Mouse (Mus musculus) urinary bladder, postnatal 25 days (tissue): ENCODE results near the gene Dlgap3.
A peak's percentile ranks its signal among the peaks of the same experiment; 100 is the strongest.

Experiments
- DNase-seq: peaks from one replicate; pipeline ENCODE4 v3.0.0; 2022; ENCODE audit warnings: low spot score

Gene Dlgap3

DNA sequence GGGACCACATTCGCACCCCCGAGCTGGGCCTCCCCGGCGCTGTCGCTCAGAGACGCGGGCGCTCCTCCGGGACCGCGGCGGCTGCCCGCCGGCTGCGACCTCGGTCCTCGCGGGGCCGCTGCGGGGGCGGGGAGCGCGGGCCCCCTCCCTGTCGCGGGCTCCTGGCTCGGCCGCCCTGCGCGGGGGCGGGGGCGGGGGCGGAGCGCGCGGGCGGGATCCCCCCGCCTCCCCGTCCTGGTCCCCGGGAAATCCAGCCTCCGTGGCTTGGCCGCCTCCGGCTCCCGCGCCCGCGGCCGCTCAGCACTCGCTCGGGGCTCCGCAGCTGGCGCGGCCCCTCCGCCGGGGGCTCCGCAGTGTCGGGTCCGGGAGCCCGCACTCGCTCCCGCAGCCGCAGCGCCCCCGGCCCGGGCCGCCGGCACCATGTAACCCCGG is at the start of gene Dlgap3:
Dlgap3 (plus strand) TSS at position 291 of the 432 bp plus-strand sequence.
- peak; percentile 4 for DNase-seq

DNA sequence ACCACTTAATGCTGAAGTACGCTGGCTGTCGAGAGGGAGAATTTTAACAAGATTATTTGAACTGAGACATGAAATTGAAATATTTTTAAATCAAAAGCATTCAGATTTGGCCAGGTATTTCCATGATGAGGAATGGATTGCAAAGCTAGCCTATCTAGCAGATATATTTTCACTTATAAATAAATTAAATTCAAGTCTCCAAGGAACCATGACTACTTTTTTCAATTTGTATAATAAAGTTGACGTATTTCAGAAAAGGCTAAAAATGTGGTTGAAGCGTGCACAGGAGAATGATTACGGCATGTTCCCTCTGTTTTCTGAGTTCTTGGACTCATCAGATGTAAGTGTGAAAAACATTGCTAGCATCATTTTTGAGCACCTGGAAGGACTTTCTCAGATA is 45.6 kb upstream of the Dlgap3 start, which contains the start of gene Tmem35b:
Tmem35b (plus strand) TSS at position 301 of the 400 bp plus-strand sequence.
- no peak for DNase-seq

DNA sequence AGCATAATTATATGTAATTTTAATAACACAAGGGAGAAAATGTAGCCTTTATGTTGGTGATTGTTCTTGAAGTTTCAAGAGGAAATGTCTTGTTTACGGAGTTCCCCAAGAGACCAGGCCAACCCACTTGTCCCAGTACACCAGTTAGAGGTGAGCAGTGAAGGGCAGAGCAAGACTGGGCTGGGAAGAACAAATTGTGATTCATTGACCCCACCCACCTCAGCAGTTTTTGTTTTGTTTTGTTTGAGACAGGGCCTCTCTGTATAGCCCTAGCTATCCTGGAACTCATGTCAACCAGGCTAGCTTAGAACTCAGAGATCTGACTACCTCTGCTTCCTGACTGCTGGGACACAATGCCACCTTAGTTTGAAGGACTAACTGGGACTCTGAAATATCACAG is 44.7 kb upstream of the Dlgap3 start:
- no peak for DNase-seq

DNA sequence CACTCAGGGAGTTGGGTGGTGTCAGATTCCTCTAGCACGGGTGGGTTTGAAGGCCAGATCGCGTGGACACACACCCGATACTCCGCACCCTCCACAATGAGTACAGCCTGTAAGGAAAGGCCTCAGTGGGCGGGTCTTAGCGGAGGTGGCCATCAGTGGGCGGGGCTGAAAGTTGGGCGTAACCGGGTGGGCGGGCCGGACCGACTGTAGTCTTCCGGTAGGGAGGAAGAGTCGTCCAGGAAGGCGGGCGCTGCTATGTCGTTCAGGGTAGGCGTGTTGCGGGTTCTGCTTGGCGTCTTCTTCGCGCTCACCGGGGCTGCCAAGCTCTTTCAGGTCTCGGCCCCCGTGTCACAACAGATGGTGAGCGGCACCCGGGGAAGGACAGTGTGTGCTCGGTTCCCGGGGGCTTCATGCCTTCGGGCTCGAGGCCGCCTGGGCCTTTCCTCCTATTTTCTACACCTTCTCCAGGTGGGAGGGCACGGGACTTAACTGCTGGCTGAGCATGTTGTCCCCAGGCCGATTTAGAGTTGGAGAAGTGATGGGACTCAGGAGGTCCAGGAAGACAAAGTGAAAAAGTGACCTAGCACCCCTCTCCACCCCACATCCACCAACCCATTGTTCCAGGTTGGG is 43.1 kb upstream of the Dlgap3 start:
- peak; percentile 86 for DNase-seq

DNA sequence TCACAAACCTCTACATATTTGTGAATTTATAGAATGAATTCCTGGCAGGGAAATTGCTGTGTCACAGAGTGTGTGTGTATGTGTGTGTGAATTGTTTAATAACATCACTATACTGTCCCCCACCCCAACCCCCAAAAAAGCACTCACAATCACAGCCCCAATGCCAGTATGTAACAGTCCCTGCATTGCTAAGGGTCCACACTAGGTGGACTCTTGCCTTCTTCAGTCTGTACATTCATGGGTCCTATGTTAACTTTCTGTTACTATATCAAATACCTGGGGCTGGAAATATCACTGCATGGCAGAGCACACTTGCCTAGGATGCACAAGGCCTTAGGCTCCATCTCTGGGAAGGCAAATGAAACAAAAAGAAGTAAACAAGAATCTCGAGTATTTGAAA is 34.3 kb upstream of the Dlgap3 start:
- DNase-seq, result no peak

DNA sequence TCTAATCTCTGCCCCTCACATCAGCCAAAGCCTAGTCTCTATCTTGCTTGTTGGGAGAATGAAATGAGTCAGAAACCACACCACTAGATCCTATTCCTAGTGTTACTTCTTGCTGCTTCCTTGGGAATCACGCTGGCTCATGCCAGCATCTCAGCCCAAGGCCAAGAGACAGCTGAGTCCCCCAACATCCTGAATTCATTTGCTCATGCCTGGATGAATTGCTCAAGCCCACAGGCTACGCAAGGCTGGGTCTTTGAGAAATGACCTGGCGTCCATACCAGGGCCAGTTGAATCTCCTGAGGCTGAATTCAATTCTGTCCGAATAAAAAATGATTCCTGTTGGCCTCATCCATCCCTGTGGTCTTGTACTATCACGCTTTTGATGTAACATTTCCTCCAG is 31.4 kb upstream of the Dlgap3 start:
- DNase-seq, result no peak

DNA sequence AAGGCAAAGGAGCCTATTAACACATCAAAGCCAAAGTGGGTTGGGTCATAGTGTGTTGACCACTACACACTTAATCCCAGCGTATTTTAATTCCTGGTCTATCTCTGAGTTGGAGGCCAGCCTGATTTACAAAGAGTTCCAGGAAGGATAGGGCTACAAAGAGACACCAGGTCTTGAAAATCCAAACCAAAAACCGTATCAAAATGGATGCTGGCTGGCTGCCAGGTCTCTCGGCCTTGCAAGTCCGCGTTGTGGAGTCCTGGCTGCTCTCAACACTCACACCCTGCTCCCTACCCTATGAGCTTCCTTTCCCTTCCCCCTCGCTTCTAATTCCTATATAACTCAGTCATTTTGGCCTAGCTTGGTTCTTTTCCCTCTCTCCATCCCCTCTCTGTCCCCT is 30.5 kb upstream of the Dlgap3 start:
- DNase-seq, result no peak

DNA sequence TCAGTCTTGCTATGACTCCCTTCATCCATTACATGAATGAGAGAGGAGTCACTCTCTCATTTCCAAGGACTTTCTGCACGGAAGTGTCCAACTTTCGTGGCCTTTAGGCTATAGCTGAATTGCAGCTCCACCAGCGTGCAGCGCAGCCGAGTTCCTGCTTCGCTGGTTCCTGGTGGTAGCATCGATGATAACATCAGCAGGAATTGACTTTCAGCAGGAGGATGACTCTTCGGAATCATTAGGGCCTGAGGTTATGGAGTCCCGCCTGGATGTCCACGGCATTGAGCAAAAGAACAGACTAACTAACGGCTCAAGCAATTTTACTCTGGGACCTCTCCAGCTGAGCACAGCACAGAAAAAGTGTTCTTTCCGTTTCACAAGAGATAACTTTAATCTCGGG is 19.0 kb upstream of the Dlgap3 start:
- no peak for DNase-seq

DNA sequence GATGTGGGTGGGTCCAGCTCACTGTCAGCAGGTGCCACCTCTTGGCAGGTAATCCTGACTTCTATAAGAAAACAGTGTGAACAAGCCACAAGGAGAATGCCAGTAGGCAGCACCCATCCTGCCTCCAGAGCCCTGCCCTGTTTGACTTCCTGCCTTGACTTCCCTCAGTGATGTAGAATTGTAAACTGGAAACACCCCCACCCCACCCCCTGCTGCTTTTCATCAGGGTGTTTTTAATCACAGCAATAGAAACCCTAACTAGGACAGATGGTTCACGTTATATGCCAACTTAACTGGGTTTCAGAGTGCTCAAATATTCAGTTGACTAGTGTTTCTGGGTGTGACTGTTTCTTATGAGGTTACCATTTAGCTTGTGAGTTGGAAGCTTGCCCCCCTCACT is 15.7 kb upstream of the Dlgap3 start:
- DNase-seq, result no peak

DNA sequence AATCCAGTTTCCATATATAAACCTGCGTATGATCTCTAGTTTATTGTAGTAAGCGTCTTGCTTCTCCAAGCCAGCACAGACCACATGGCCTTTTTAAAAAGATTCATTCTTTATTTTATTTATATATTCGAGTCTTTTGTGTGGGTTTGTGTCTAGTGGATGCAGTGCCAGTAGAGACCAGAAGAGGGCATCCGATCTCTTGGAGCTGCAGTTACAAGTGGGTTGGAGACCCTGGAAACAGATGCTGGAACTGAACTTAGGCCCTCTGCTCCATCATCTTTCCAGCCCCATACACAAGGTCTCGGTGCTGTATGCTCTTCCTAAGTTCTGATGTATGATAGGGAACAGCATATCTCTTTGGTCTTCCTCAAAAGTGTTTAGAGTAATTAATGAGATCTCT is 13.2 kb upstream of the Dlgap3 start:
- DNase-seq, result no peak

DNA sequence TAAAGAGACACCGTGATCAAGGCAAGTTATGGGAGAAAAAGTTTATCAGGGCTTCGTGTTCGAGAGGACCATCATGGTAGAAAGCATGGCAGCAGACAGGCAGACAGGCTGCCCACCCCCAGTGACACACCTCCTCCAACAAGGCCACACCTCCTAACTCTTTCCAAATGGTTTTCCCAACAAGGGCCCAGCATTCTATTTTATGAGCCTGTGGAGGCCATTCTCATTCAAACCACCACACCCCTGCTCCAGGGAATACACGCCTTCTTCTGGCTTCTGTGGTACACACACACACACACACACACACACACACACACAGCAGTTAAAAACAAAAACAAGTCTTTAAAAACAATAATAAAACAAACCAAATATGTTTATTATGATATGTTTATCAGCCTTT is 11.3 kb upstream of the Dlgap3 start:
- no peak for DNase-seq

DNA sequence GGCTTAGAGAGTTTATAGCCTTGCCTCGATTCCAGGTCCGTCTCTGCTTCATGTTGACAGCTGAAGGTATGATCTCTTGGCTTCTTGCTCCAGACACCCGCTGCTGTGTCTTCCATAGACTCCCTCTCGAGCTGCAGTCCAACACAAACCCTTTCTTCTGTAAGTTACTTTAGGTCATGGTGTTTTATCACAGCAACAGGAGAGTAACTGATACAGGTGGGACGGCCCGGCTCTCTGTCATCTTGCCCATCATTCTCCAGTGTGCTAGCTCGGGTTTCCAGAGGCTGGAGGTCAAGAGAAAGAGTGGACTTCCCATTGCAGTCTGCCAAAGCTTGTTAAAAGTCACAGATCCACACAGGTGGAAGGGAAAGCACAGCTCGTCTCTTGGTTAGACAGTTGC is 5.1 kb upstream of the Dlgap3 start:
- DNase-seq, result no peak

DNA sequence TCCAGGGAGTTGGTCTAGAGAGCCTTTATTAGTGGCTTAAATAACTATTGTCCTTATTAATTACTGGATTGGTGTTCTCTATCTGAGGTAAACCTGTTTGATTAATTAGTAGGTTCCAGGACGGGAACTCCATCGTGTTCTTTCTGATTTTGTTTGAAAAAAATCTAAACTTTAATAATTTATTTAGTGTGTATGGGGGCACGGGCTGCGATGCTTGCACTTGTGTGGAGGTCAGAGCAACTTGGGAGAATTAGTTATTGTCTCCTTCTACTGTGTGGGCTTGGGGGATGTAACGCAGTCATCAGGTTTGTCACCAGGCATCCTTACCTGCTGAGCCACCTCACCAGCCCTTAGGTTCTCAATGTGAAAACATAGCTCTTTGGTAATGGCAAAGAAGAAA is 1.9 kb upstream of the Dlgap3 start:
- DNase-seq, result no peak

DNA sequence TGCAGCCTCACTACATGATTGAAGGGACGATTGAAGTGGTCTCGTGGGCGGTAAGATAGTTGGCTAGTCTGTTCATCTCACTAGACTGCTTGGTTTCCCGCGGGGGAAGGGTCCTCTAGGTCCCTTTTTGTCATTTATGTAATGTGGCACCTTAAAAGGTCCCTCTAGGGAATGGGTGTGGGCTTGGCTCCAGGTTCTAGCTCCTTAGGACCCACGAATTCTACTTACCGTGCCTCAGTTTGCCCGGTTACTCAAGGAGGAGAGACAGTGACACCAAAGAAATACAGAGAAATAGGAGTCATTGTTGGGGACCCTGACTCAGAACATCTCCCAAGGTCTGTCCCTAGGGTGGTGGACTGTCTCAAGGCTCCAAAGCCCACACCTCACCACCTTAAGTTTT is 1.3 kb upstream of the Dlgap3 start:
- DNase-seq, result no peak

DNA sequence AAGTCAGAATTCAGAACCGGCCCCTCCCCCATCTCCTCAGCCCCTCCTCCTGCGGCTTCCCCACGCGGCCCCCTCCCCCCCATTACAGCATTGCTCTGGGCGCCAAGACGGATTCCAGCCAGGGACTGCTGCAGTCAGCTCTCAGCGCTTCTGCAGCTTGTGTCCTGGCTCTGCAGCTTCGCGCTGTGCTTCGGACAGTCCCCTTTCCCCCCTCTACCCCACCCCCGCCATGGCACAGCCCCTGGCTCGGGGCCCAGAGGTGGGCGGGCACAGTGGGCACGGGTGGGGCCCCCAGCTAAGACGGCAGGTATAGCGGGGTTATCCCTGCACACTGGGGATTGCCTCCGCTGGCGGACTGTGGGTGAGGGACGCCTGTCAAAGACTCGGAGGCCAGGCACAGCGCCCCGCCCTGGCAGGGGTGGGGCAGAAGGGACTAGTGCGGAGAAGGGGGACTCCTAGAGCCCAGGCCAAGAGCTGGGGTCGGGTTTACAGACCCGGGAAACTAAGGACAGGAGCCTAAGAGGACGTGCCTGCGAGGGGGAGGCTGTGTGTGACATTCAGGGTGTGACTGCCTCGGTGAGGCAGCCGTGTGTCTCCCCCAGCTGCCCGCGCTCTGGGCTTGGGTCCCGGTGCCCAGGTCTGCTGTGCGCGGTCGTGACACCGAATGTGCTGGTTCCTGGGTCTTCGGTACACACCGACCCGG is 642 bp upstream of the Dlgap3 start:
- peak; percentile 8 for DNase-seq

DNA sequence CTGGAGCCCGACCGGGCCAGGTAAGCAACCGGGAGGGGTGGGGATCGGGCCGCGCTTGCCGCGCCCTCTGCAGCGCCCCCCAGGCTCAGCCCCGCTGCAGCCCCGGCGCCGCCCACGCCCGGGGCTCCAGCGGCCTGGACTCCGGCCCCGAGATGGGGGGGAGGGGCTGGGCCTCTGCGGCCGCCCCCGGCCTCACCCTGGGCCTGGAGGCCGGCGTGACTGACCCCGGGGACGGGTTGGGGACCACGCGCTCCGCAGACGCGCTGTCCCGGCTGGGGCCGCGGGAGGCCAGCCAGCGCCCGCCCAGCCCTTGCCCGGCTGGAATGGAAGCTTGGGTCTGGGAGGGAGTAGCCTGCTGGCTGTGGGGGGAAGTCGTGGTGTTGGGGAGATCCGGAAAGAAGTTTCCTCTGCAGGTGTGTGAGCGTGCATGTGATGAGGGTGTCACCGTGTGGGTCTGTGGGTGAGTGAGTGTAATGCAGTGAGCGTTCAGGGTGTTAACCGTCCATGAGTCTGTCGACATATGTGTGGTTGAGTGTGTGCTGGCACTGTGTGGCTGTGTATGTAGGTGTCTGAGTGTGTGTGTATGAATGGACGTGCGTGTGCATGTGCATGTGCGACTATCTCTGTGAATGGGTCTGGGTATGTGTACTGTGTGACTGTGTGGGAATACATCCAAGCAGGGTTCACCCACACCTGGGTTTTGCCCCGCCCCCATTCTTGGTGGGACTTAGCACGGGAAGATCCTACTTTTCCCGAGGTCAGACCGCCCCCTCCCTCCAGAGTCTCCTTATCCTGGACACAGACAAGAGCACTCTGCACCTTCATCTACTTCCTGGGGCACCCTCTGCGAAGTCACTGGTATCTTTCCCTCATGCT is 580 bp downstream of the Dlgap3 start:
- no peak for DNase-seq

DNA sequence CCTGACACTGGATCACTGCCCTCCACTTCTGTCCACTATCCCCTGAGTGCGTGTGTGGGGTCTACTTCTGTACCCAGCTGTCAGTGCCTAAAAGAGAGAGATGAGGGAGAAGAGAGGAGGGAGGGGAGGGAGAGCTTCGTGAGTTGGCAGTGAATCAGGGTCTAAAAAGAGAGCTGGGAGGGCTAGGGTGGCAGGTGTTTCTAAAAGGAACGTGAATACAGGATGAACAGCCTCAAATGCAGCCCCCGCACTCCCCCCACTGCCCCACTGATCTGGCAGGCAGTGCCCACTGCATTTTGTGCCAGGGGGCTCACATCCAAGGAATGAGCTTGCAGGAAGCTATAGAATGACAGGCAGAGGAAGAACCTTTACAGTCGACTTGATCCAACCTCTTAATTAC is 1.9 kb downstream of the Dlgap3 start:
- DNase-seq, result no peak

DNA sequence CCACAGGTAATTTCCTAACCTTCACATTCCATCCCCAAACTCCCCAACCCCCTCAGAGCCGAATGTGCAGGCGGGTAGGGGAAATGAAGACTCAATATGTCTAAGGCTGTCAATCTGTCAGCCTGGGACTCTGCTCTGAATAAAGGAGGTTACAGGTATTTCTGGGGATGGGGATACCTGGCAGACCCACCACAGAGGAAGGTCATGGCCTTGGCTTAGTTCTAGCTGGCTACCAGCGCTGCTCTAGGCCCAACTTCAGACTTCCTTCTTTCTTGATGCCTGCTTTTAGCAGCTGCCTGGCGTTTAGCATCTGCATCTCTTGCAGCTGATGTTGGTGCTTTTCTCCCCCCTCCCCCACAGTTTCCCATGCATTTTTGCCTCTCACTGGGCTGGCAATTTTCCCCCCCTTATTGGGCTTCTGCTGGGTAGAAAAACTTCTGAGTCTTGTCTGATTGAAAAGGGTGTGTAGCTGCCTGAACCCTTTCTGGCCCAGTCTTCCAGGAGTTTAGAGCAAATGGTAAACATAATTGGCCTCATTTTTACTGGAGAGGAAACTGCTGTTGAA is 2.4 kb downstream of the Dlgap3 start:
- no peak for DNase-seq

DNA sequence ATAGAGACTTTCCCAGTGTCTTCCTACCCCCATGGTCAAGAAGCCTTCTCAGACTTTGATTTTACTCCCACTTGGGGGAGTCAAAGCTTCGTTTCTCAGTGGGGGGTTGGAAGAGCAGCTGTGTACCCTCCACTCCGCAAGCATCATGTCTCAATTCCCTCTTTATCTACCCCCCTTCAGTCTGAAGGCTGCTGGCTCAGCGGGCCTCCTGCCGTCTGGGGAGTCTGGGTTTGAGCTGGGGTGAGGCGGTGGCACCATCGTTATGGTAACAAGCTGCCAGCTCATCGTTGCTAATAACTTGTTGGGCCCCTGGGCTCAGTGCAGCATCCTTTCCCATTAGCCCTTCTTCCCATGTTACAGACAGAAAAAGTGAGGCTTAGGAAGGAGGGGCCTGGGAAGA is 3.1 kb downstream of the Dlgap3 start:
- DNase-seq, result no peak

DNA sequence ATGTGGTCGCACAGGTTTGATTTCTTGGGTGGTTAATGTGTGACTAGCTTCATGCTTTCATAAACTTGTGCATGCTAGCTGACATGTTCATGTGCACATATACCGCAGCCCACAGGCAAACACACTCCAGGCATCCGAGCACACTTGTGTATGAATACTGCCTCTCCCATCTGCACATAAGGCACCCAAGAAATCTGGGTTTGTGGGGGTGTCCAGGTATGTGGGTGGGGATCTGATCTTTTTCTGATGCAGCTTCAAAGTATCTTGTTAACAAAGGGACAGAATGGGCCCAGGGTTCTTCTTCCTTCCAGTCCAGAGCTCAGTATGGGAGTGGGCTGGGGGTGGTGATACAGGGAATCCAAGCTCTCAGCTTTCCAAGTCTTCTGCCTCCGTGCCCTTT is 3.6 kb downstream of the Dlgap3 start:
- no peak for DNase-seq

DNA sequence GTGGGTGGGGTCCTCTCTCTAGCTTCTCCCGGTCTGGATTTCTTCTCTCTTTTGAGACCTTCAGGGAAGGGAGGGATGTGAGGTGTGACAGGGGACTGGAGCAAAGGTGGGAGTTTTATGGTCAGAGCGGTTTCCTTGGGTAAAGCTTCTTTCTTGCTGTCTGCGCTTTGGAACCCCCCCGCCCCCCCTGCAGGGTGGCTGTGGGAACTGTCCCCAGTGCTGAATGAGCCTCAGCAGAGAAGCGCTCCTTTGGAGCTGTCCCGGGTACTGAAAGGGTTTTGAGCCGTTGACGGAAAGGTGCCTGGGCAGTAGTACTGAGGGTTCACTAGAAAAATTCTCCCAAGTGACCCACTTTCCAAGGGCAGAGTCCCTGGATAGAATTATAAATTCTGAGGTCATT is 4.5 kb downstream of the Dlgap3 start:
- DNase-seq, result peak; percentile 57

DNA sequence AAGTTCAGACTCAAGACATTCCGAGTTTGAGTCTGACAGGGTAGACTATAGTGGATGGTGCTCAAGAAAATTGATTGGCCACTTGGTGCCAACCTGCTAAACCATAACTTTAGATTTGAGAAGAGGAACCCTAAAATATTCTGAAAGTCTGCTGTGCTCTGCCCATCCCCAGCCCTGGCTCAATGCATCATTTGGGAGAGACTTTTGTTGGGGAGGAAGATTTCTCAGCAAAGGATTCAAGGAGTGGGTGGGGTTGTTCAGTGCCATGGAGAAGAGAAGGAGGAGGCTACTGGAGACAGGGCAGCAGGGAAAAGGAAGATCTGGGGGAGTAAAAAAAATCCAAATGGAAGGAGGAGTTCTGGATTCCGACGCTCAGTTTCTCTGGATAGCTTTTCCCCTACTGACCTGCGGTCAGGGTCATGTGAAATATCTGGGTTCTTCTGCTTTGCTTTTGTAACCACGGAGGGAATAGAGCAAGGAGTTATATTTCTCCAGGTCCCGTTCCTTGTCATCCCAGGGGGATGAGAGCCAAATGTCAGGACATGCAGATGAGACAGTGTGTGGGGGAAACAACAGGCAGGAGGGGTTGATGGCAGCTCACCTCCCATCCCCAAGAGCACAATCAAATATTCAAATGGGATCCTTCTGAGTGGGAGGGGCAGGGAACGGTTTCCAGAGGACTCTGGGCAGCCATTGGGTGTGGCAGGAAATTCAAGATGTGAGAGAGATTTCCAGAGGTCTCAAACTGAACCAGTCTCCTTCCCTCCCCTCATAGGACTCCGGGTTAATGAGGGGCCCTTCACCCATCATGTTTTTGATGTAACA is 5.3 kb downstream of the Dlgap3 start:
- no peak for DNase-seq
